Mouse (Mus musculus) E14TG2a.4 (cell line): ENCODE results near the gene Ugt1a10.

ENCODE experiments used
- CTCF ChIP-seq: conservative IDR thresholded peaks from 2 replicates; pipeline ENCODE4 v1.5.1; 2014; ENCODE audit warnings: low read length
- NANOG ChIP-seq: IDR thresholded peaks from 2 replicates; pipeline ENCODE4 v1.6.1; 2014; ENCODE audit warnings: borderline replicate concordance, low read length, mixed read lengths

GRCm38 (mm10) chr1:88074471-88074870, 19.3 kb downstream of the Ugt1a10 start:
- TF ChIP-seq CTCF (no peak), NANOG (no peak)
